Mouse (Mus musculus): ENCODE data around the gene Golga1.

DNA sequence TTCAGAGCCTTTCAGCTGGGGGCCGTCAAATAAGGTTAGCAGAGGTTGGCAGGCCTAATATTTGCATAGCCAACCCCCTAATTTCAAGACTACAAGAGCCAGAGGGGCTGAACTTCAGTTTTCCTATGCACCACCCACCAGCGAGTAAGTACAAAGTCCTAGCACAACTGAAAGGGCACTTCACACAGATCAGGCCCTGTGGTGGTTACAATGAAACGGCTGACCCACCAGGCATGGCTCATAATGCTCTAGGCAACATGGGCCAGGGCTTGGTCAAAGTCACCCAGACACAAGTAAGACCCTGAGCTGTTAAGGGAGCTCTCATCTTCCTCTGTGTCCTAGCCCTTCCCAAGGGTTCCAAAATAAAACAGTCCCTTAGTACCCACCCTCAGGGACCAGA, 63.5 kb downstream of the Golga1 start:
- TF ChIP-seq CTCF (IDR thresholded peaks at IDR 0.05; ENCODE audit: borderline replicate concordance, insufficient read depth, low read length) = no peak
- TF ChIP-seq POLR2A (IDR thresholded peaks at IDR 0.05; ENCODE audit: low read depth, low read length) = no peak
